Mouse (Mus musculus): Measurements from ENCODE around the gene Slc38a10.

DNA sequence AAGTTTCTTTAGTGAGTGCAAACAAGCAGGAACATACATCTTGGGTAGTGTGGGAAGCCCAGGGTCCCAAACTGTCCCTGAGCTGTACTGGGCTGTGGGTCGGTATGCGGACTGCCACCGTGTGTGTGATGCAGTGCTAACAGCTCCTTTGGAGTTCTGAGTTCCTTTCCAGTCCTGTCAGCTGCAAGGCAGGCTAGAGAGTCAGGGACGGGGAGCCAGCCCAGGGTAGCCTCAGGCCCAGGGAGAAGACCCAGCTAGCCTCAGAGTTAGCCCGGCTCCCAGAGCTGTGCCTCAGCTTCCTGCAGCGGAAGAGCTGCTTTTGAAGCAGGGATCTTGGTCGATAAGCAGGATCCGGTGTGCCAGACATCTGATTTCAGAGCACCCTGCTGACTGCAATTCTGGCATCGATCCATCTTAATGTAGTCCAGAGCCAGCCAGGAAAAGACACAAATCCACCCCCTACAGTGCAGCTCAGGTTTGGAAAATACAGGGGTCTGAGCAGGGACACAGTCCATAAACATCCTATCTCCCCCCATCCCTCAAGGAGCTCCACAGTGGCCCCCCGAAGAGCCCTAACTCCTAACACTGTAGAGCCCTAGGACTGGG, 31.1 kb downstream of the Slc38a10 start:
- TF ChIP-seq GATA1 (IDR thresholded peaks at IDR 0.05; ENCODE audit: borderline replicate concordance, low read length) (no peak), FLI1 (IDR thresholded peaks at IDR 0.05; ENCODE audit: low read length) (no peak)

All from megakaryocyte, embryonic 14.5 days (primary cell).